Mouse (Mus musculus): ENCODE results near the gene Traf1.

DNA sequence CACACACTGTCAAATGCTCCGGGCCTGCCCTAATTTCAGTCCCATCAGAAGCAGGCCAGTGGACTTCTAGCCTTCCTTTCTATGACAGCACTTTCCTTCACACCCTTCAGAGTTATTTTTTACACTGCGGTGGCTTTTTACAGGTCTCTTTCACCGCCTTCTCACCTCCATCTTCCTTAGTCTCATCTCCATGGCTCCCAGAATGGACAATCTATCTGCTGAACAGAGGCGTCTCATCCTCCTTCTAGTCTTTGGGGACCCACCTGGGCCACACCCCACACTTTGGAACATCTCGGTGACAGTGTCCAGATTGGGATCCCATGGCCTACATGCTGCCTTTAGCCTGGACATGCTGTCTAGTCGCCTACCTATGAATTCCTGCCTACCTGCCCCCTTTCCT is 606 bp downstream of the Traf1 start:
- no peak for TF ChIP-seq POLR2A (IDR thresholded peaks at IDR 0.05; ENCODE audit: low read depth, low read length)
- no peak for TF ChIP-seq CTCF (IDR thresholded peaks at IDR 0.05; ENCODE audit: borderline replicate concordance, insufficient read depth, low read length)
